Mouse (Mus musculus) naive thymus-derived CD4-positive, alpha-beta T cell, adult 5 months (primary cell): ENCODE measurements around the gene 2510002D24Rik. TPM values are rescaled to one million over a fixed set of nuclear protein-coding genes. Genes with fewer than 3 reads are reported as not detected.

Experiments
- polyA plus RNA-seq: library from polyadenylated mRNA; unstranded; fragments of 100-300 nt; shearing (Covaris generic); gene quantifications from one replicate; pipeline ENCODE4 v1.2.1, GENCODE M21; 2017

2510002D24Rik gene
- 100.0 TPM for polyA plus RNA-seq

DNA sequence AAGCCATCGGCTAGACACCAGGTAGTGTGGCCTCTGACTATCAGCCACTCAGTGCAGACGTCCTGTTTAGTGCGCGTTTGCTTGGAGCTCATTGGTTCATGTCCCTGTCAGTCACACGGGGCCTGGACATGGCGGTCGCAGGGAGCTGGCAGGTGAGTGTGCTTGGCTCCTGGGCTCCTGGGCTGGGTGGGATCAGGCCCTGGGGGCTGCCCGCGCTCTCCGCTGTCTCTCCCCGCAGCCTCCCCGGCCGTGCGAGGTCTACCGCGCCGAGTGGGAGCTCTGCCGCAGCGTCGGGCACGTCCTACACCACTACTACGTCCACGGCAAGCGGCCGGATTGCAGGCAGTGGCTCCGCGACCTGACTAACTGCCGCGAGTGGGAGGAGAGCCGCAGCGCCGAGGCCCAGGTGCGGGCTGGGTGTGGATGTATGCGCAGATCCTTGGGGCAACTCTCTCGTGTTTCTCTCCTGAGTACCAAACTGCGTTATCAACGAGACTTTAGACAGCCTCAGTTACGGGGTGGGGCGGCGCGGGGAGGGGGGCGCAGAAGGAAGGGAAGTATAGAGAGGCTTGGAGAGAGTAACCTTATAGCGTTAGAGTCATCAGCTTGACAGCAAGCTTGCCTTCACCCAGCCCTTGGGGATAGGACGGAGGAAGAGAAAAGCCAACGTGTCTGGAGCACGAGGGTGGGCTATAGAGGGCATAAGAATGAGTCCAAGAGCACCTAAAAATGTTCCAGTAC is at the start of gene 2510002D24Rik, which contains the start of gene Gm28539:
TSS of gene 2510002D24Rik (plus strand) at position 111 of the 741 bp plus-strand sequence.
TSS of gene Gm28539 (plus strand) at position 117 of the 741 bp plus-strand sequence.

DNA sequence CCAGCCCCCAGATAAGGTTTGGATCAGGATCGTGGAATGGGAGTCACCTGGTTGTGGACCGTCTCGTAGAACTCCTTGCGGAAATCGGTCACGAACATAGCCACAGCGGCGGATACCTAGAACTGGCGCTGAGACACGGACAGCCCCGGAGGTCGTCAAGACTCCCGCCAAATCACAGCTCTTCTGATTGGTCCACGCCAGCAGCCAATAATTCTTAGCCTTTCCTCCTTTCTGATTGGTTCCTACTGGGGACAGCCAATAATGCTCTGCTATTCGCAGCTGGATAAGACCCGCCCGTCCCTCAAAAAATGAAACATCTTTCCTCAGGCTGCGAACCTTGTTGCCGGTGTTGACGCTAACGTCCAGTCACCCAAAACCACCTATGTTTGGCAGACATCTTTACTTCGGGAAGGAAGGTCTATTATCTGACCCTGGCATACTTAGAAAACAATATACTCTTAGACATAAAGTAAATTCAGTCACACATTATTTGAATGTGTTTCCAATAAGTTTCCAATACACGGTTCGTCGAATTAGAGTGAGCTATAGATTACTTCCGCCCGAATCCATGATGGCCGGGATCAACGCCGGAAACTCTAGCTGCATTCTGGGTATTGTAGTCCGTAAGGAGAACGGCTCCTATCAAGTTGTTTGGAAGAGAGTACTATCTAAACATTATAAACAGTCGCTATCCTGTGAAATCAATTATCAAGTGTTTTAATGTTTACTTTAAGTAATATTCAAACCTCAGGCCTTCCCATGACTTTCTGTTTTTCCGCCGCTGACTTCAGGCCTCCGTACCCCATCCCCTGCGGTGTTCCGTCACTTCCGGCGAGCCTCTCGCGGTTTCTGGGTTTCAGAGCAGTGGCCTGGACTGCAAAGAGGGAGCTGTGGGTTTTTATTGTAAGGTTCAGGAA is 24.7 kb upstream of the 2510002D24Rik start, which contains the start of the genes Ufd1 and Cdc45:
TSS of gene Ufd1 (plus strand) at position 312 of the 917 bp plus-strand sequence.
TSS of gene Cdc45 (minus strand) at position 520 of the 917 bp plus-strand sequence.

DNA sequence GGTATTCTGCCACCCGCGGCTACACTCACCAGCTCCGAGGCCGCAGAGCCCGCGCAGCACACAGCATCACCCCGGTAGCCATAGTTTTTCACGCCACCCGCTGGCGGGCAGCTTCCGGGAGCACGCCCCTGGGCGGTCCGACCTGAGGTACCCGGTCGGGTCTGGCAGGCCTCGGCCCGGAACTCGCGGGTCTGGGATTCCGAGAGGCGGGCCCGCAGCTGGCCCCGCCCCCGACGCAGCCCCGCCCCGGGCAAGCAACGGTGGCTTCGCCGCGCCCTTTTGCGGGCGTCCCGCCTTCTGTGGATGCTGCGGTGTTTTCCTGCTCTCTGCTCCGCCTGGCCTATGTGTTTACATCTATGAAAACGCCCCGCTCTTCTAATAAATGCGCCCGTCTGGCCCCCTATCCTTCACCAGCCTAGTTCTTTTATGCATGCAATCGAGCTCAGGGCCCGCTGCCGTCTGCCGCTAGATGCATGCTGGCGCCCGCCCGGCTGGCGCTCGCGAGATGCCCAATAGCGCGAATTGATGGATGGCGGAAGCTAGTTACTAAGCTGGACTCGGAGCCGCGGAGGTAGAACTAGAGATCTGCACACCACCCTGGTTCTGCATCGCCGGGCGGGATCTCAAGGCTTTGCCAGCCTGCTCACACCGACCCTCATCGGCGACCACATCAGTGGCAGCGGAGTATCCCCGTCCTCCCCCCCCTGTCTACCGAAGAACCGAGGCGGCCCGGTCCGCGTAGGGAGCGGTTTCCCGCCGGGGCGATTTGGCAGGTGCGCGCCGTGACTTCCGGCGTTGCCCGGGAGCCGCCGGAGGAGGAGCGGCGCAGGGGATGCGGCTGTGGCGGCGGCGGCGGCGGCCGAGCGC is 40.3 kb downstream of the 2510002D24Rik start, which contains the start of the genes Mrpl40 and Hira:
TSS of gene Mrpl40 (minus strand) at position 421 of the 867 bp plus-strand sequence.
TSS of gene Hira (plus strand) at position 596 of the 867 bp plus-strand sequence.

Other genes with a start within 250 kb of the 2510002D24Rik start
- gene Tbx1, start 245.9 kb upstream of the 2510002D24Rik start, polyA plus RNA-seq, result not detected
- not detected for gene Gp1bb, start 214.2 kb upstream of the 2510002D24Rik start, polyA plus RNA-seq
- gene Gm49601, start 210.2 kb upstream of the 2510002D24Rik start, polyA plus RNA-seq, result not detected
- gene Sept5, start 206.6 kb upstream of the 2510002D24Rik start, polyA plus RNA-seq, result not detected
- not detected for gene Cldn5, start 59.7 kb upstream of the 2510002D24Rik start, polyA plus RNA-seq
- 143 TPM for gene Ufd1, start 24.8 kb upstream of the 2510002D24Rik start, polyA plus RNA-seq
- 3.4 TPM for gene Cdc45, start 24.6 kb upstream of the 2510002D24Rik start, polyA plus RNA-seq
- gene Gm28539, start within 50 bp of the 2510002D24Rik start, polyA plus RNA-seq, result not detected
- 41.2 TPM for gene Mrpl40, start 40.3 kb downstream of the 2510002D24Rik start, polyA plus RNA-seq
- gene Hira, start 40.5 kb downstream of the 2510002D24Rik start, polyA plus RNA-seq, result 19.7 TPM